Mouse (Mus musculus) intestine, postnatal 0 days (tissue): ENCODE measurements around the gene Lrig3. TPM values are rescaled to one million over a fixed set of nuclear protein-coding genes. Genes with fewer than 3 reads are reported as not detected.
A peak's percentile ranks its signal among the peaks of the same experiment; 100 is the strongest.

Experiments used
- ATAC-seq: fragments of 200-750 bp; cut with Nextera tagmentation; 2 replicates; pipeline ENCODE4 v1.8.0; 2017; ENCODE audit warnings: mild to moderate bottlenecking, moderate TSS enrichment, moderate library complexity
- H3K27ac ChIP-seq: fragments of 300-500 bp; sonication (generic); 2 replicates; pipeline ENCODE4 v1.5.1; 2014; ENCODE audit warnings: mild to moderate bottlenecking, low read depth, low read length, moderate library complexity
- H3K27me3 ChIP-seq: fragments of 300-500 bp; sonication (generic); replicated peaks from 2 replicates; pipeline ENCODE4 v1.6.1; 2014; ENCODE audit warnings: low read length, mixed read lengths; ENCODE audit not compliant: control insufficient read depth, insufficient read depth
- H3K36me3 ChIP-seq: fragments of 300-500 bp; sonication (generic); 2 replicates; pipeline ENCODE4 v1.6.1; 2014; ENCODE audit warnings: mild to moderate bottlenecking, moderate library complexity; ENCODE audit not compliant: control insufficient read depth, insufficient read depth
- H3K4me1 ChIP-seq: fragments of 300-500 bp; sonication (generic); replicated peaks from 2 replicates; pipeline ENCODE4 v1.6.1; 2014; ENCODE audit warnings: antibody characterized with exemption, low read length, mixed read lengths; ENCODE audit not compliant: control insufficient read depth, insufficient read depth
- H3K4me2 ChIP-seq: fragments of 300-500 bp; sonication (generic); replicated peaks from 2 replicates; pipeline ENCODE4 v1.6.1; 2014; ENCODE audit warnings: low read depth, mild to moderate bottlenecking, moderate library complexity
- H3K4me3 ChIP-seq: fragments of 300-500 bp; sonication (generic); 2 replicates; pipeline ENCODE4 v1.5.1; 2014; ENCODE audit warnings: low read depth, low read length
- H3K9ac ChIP-seq: fragments of 300-500 bp; sonication (generic); 2 replicates; pipeline ENCODE4 v1.6.1; 2014; ENCODE audit warnings: mild to moderate bottlenecking, low read depth, low read length
- H3K9me3 ChIP-seq: fragments of 300-500 bp; sonication (generic); 2 replicates; pipeline ENCODE4 v1.6.1; 2016; ENCODE audit warnings: mixed run types; ENCODE audit not compliant: control insufficient read depth
- CTCF ChIP-seq: sonication (generic); IDR thresholded peaks from 2 replicates; pipeline ENCODE4 v1.5.1; 2016; ENCODE audit warnings: low read depth, mild to moderate bottlenecking, control low read depth, antibody characterized with exemption, moderate library complexity
- WGBS: fragments of 180-500 bp; shearing (Covaris S2); extraction: QIAGEN DNeasy Blood & Tissue Kit; methylation state at CpG from one replicate; pipeline ENCODE4 v1.1.7; 2014; 5-methylcytosine and 5-hydroxymethylcytosine counted together
- polyA plus RNA-seq: library from polyadenylated mRNA; unstranded; fragments of >200 nt; fragmentation: Nextera tagmentation; extraction: Ambion mirVana; gene quantifications from 2 replicates; pipeline ENCODE4 v1.2.1, GENCODE M21; 2015

The Lrig3 gene
- polyA plus RNA-seq, 1 experiment from 2014 or later: 6.7 TPM

DNA sequence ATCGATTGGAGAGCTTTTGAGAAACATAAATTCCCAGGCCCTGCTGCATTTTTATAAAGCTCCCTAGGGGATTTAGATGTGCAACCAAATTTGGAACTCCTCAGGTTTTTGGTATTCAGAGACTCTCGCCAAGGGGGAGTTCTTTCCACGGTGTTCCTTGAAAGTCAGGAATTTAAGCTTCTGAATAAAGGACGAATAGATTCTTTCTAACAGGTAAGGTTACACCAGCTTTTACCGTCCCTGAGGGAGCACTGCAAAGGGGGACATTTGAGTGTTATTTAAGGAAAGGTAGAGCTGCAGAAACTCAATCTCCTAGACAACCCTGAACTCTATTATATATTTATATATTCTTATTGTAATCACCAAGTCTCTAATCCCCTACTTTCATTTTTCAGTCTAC is 22.9 kb upstream of the Lrig3 start:
- no peak for TF ChIP-seq CTCF
- no peak overlapping the region for H3K9ac ChIP-seq
- WGBS: 70% methylated on average over 5 of the region's 5 CpGs
- no peak overlapping the region for H3K4me3 ChIP-seq
- ATAC-seq: no peak
- H3K27me3 ChIP-seq: no peaks in the 10 kb centered on the region
- H3K9me3 ChIP-seq: no peaks in the 10 kb centered on the region
- H3K4me1 ChIP-seq: no peaks in the 10 kb centered on the region; the same call in 1 of the 2 replicates
- no peaks in the 10 kb centered on the region for H3K36me3 ChIP-seq
- no peak overlapping the region for H3K4me2 ChIP-seq
- no peak overlapping the region for H3K27ac ChIP-seq

DNA sequence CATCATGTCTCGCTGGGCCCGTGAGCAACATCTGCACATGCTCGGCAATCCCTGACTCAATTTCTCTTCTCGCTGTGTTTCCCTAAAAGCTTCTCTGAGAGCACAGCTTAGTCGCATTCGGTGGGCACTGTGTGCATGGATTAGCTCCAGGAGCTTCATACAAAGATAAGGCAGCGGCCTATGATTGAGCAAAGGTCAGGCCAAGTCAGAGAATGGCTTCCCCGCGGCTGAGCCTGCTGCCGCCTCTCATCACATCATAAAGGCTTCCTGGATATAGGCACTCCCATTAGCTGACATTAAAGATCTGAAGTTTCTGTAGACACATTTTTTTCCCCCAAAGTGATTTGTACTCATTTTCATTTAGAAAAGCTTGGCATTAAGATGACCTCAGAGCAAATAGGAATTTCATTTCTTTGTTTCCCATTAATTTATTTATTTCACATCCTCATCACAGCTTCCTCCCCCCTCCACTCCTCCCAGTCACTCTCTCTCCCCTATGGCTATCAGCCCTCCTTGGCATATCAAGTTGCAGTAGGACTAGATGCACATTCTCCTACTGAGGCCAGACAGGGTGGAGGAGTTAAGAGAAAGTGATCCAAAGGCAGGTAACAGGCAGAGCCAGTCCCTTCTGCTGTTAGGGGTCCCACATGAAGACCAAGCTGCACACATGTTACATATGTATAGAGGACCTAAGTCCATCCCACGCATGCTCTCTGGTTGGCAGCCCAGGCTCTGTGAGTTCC is 21.0 kb upstream of the Lrig3 start:
- TF ChIP-seq CTCF: no peak
- 50% methylated on average over 11 of the region's 11 CpGs for WGBS
- peak; percentile 51; the same call in 1 of the 2 replicates for ATAC-seq

DNA sequence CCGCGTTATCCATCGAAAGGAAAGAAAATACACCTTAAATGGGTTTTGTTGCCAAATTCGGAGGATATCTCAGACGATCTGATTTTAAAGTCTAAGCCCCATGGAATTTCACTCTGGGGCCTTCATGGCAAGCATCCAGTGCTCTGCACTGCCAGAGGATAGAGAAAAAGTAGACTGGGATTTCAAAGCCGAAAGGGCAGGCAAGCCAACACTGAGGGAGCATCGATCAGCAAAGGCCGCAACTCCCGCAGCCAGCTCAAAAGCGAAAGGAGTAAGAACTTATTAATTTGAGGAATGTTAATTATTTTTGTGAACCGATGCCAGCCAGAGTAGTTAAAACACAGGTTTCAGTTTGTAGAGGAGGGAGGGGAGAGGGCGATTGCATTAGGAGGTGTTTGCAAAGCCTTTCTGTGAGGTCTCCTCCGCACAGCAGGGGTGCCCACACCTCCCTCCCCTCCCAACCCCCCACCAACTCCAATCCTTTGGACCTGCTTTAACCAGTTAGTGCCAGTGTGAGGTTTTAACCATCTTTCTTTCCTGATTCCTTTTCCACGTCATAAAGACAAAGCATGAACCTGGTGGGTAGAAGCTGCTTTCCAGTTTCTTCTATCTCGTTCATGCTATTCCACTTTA is 17.0 kb upstream of the Lrig3 start:
- Histone ChIP-seq H3K27ac (no peak overlapping the region), H3K9ac (no peak overlapping the region), H3K36me3 (no peaks in the 10 kb centered on the region), H3K4me2 (0 out of 2 replicates have a peak overlapping the region, but pooled peaks have one; percentile 27), H3K4me1 (no peaks in the 10 kb centered on the region), H3K9me3 (no peaks in the 10 kb centered on the region), H3K4me3 (no peak overlapping the region; the same call in 1 of the 2 replicates), H3K27me3 (no peaks in the 10 kb centered on the region)
- TF ChIP-seq CTCF: no peak
- 51% methylated on average over 15 of the region's 15 CpGs for WGBS
- ATAC-seq: no peak

More for the DNA sequence above, 21.0 kb upstream of the Lrig3 start:
- Histone ChIP-seq H3K27ac (no peak overlapping the region), H3K4me2 (no peak overlapping the region), H3K4me3 (no peak overlapping the region), H3K9me3 (no peaks in the 10 kb centered on the region), H3K9ac (no peak overlapping the region), H3K27me3 (no peaks in the 10 kb centered on the region), H3K4me1 (no peaks in the 10 kb centered on the region), H3K36me3 (no peaks in the 10 kb centered on the region)

DNA sequence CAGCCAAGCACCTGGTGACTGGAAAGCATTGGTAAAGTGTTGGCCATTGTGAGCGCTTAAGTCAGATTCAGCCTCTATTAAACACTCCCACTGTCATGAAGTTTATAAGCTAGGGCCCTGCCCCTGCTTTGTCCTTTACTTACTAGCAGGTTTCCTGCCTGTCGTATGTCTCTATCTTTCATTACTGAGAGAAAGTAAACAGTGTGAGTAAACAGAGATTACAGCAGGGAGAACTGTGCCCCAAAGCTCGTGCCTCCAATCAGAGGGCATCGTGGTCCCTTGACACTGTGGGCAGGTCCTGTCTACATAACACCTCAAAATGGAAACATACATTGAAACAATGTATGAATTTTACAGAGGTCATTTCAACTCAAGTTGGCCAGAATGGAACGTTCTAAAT is 14.3 kb upstream of the Lrig3 start:
- WGBS: 28% methylated on average over 5 of the region's 5 CpGs
- Histone ChIP-seq H3K27ac (no peak overlapping the region), H3K4me1 (no peaks in the 10 kb centered on the region), H3K36me3 (no peaks in the 10 kb centered on the region), H3K9me3 (no peaks in the 10 kb centered on the region), H3K4me3 (no peak overlapping the region), H3K4me2 (no peak overlapping the region), H3K9ac (no peak overlapping the region), H3K27me3 (no peaks in the 10 kb centered on the region; the same call in 1 of the 2 replicates)
- ATAC-seq: peak; percentile 62; the same call in 1 of the 2 replicates
- TF ChIP-seq CTCF: no peak

DNA sequence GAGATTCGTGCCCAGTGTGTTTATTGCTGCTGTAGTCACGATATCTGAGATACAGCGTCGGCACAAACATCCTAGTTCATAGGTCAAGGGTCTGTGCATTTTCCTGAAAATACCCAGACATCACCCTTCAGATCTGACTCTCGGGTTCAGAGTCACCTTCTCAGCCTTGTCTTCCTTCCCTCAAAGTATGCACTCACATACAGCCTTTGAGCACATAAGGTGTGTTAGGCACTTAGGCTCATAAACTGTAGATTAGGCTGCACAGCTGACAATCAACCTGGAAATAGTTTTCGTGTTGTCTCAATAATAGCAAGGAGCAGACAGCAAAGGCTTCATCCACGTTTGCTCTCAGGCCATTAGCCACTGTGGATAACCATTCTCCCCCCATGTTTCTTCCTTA is 11.6 kb upstream of the Lrig3 start:
- Histone ChIP-seq H3K4me1 (no peaks in the 10 kb centered on the region), H3K27ac (no peak overlapping the region), H3K9ac (no peak overlapping the region), H3K36me3 (no peaks in the 10 kb centered on the region), H3K9me3 (no peaks in the 10 kb centered on the region), H3K27me3 (no peaks in the 10 kb centered on the region; the same call in 1 of the 2 replicates), H3K4me3 (no peak overlapping the region), H3K4me2 (no peak overlapping the region)
- TF ChIP-seq CTCF: no peak
- ATAC-seq: peak; percentile 74
- WGBS: 29% methylated on average over 7 of the region's 7 CpGs

DNA sequence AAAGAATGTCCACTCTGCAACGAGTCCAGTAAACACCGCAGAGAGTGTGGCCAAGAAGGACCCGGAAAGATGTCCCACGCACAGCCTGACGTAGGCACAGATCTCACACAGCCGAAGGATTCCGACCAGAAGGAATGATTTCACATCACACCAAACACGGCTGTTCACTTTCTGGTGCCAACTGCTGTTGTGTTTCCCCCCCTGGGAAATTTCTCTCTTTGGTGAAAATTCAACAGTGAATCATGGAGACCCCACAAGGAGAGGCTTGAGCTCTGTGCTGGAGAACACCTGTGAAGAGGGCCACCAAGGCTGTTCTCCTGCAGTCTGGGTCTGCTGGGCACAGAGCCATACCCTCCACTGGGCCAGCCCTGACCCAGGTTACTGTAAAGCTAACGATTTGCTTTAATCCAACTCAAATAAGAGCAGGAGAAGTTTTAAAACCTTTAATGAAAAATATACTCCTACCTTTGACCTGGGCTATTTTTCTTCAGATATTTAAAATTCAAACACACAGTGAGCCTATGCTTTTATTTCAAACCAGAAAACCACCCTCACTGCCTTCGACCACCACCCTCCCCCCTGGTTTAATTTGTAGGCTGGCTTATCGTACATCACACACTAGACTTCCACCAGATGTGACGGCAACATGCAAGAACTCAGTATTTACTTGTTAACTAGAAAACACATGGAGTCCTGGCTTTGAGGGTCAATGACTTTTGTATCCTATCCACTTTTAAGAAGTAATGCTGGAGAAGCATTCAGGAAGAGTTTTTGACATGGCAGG is 11.0 kb upstream of the Lrig3 start:
- Histone ChIP-seq H3K36me3 (no peaks in the 10 kb centered on the region), H3K9me3 (no peaks in the 10 kb centered on the region), H3K9ac (no peak overlapping the region), H3K4me2 (no peak overlapping the region), H3K27me3 (no peaks in the 10 kb centered on the region; the same call in 1 of the 2 replicates), H3K27ac (no peak overlapping the region), H3K4me1 (no peaks in the 10 kb centered on the region), H3K4me3 (no peak overlapping the region)
- ATAC-seq: no peak
- WGBS: 72% methylated on average over 12 of the region's 12 CpGs
- no peak for TF ChIP-seq CTCF
